Mouse (Mus musculus): ENCODE measurements at regions not wholly inside any gene's neighbourhood (a gene's known extent, or its start where the extent isn't known, plus 50 kb on each side); places are given as distances from the start of the nearest gene placed in this dataset.

- Histone ChIP-seq H3K4me3 (replicated peaks; ENCODE audit: control insufficient read depth, low read depth, low read length) (no peak overlapping the region), H3K4me1 (ENCODE audit: control insufficient read depth, insufficient read depth, low read length) (no peaks in the 10 kb centered on the region), H3K27ac (ENCODE audit: control insufficient read depth, insufficient read depth, low read depth, low read length, poor library complexity) (no peak overlapping the region)
- TF ChIP-seq POLR2A (IDR thresholded peaks at IDR 0.05; ENCODE audit: borderline replicate concordance, control insufficient read depth, low read depth, low read length): no peak
- no peak for TF ChIP-seq CTCF (IDR thresholded peaks at IDR 0.05; ENCODE audit: control insufficient read depth, insufficient read depth, low read length)
- 60% methylated on average over 6 of the region's 6 CpGs for WGBS
Observed at GRCm38 (mm10) chr9:61601911-61602310, 229.7 kb downstream of the Tle3 start.

GRCm38 (mm10) chr9:61597287-61597686 lies 225.1 kb downstream of the Tle3 start:
- WGBS: 78% methylated on average over 7 of the region's 7 CpGs
- Histone ChIP-seq H3K4me1 (ENCODE audit: control insufficient read depth, insufficient read depth, low read length) (no peaks in the 10 kb centered on the region), H3K4me3 (replicated peaks; ENCODE audit: control insufficient read depth, low read depth, low read length) (no peak overlapping the region), H3K27ac (ENCODE audit: control insufficient read depth, insufficient read depth, low read depth, low read length, poor library complexity) (no peak overlapping the region)
- no peak for TF ChIP-seq CTCF (IDR thresholded peaks at IDR 0.05; ENCODE audit: control insufficient read depth, insufficient read depth, low read length)
- TF ChIP-seq POLR2A (IDR thresholded peaks at IDR 0.05; ENCODE audit: borderline replicate concordance, control insufficient read depth, low read depth, low read length): no peak

- 78% methylated on average over 17 of the region's 17 CpGs for WGBS
- Histone ChIP-seq H3K4me1 (ENCODE audit: control insufficient read depth, insufficient read depth, low read length) (no peaks in the 10 kb centered on the region), H3K27ac (ENCODE audit: control insufficient read depth, insufficient read depth, low read depth, low read length, poor library complexity) (no peak overlapping the region), H3K4me3 (replicated peaks; ENCODE audit: control insufficient read depth, low read depth, low read length) (no peak overlapping the region)
- TF ChIP-seq CTCF (IDR thresholded peaks at IDR 0.05; ENCODE audit: control insufficient read depth, insufficient read depth, low read length) (no peak), POLR2A (IDR thresholded peaks at IDR 0.05; ENCODE audit: borderline replicate concordance, control insufficient read depth, low read depth, low read length) (no peak)
Observed at GRCm38 (mm10) chr9:61596410-61597108, 224.4 kb downstream of the Tle3 start.

DNA sequence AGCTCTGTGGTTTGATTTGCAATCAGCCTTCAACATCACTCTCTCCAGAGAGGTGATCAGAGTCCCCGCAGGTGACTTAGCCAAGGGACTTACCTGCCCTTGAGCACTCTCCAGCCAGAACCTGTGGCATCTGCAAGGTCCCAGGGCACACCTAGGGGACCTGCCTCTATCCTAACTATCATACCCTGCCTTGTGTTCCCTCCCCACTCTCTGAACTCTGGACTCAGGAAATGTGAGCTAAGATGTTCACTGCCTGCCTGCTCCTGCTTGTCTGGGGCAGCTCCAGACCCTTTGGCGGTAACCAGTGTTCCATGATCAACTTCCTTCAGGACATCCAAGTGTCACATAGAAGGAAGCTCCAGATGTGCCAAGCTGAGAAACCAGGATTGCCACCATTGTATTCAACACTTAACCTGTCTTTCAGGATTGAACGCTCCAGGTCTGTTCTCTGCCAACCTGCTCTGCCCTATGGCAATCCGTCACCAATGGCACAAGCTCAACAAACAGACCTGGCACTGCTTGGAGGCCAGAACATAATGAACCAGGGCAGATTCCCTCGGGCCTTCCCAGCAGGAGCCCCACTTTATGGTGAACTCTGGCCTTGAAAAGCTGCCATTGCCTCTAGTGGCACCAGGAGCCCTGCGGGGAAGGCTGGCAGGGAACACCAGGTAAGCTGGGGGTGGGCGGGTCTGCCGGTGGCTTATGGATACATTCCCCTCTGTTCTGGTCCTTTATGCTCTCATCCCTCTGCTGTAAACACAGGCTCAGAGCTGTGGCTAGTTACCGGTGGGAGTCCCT lies 223.2 kb downstream of the Tle3 start:
- Histone ChIP-seq H3K4me1 (ENCODE audit: control insufficient read depth, insufficient read depth, low read length) (no peaks in the 10 kb centered on the region), H3K4me3 (replicated peaks; ENCODE audit: control insufficient read depth, low read depth, low read length) (no peak overlapping the region), H3K27ac (ENCODE audit: control insufficient read depth, insufficient read depth, low read depth, low read length, poor library complexity) (no peak overlapping the region)
- 81% methylated on average over 9 of the region's 9 CpGs for WGBS
- TF ChIP-seq POLR2A (IDR thresholded peaks at IDR 0.05; ENCODE audit: borderline replicate concordance, control insufficient read depth, low read depth, low read length) (no peak), CTCF (IDR thresholded peaks at IDR 0.05; ENCODE audit: control insufficient read depth, insufficient read depth, low read length) (no peak)

GRCm38 (mm10) chr9:61593991-61594390 lies 221.8 kb downstream of the Tle3 start:
- Histone ChIP-seq H3K27ac (ENCODE audit: control insufficient read depth, insufficient read depth, low read depth, low read length, poor library complexity) (no peak overlapping the region), H3K4me1 (ENCODE audit: control insufficient read depth, insufficient read depth, low read length) (no peaks in the 10 kb centered on the region), H3K4me3 (replicated peaks; ENCODE audit: control insufficient read depth, low read depth, low read length) (no peak overlapping the region)
- WGBS: 83% methylated on average over 6 of the region's 6 CpGs
- TF ChIP-seq CTCF (IDR thresholded peaks at IDR 0.05; ENCODE audit: control insufficient read depth, insufficient read depth, low read length): no peak
- no peak for TF ChIP-seq POLR2A (IDR thresholded peaks at IDR 0.05; ENCODE audit: borderline replicate concordance, control insufficient read depth, low read depth, low read length)

- TF ChIP-seq POLR2A (IDR thresholded peaks at IDR 0.05; ENCODE audit: borderline replicate concordance, control insufficient read depth, low read depth, low read length) (no peak), CTCF (IDR thresholded peaks at IDR 0.05; ENCODE audit: control insufficient read depth, insufficient read depth, low read length) (no peak)
- WGBS: 80% methylated on average over 10 of the region's 10 CpGs
Observed at GRCm38 (mm10) chr9:61589727-61590299, 217.6 kb downstream of the Tle3 start.

DNA sequence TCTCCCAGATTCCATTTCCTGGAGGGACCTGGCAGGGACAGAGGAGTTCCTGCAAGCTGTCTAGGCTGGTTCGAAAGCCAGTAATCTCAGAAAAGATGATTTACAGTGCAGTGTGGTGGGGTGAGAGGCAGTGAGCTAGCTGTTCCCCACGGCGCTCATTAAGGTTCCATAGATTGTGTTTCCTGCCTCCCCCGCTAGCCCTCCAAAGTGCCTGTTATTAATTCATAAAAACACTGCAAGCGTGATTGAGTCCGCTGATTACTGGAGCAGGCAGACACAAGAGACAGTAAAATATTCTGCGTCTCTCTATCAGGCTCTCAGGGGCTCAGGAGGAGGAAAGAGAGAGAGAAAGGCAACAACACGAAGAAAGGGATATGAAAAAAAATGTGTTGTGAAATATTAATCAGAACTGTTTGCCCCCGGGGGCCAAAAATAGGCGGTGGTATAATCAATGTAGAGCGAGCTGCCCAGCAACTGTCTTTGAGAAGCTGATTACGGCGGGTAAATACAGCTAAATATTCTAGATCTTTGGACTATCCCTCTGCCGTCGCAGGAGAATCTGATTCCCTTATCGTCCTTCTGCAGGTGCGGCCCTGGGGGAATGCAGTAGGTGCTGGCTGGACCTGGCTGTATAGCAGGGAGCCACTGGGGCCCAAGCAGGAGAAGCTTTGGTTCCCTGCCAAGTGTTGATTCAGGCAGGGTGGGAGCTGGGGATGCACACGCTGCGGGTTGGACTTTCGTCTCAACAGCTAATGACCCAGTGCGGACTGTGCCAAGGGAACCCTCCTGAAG lies 211.3 kb downstream of the Tle3 start:
- H3K27ac ChIP-seq (ENCODE audit: control insufficient read depth, insufficient read depth, low read depth, low read length, poor library complexity): no peak overlapping the region
- no peak for TF ChIP-seq CTCF (IDR thresholded peaks at IDR 0.05; ENCODE audit: control insufficient read depth, insufficient read depth, low read length)
- no peak for TF ChIP-seq POLR2A (IDR thresholded peaks at IDR 0.05; ENCODE audit: borderline replicate concordance, control insufficient read depth, low read depth, low read length)
- WGBS: 84% methylated on average over 21 of the region's 21 CpGs
- H3K4me3 ChIP-seq (replicated peaks; ENCODE audit: control insufficient read depth, low read depth, low read length): no peak overlapping the region
- no peaks in the 10 kb centered on the region for H3K4me1 ChIP-seq (ENCODE audit: control insufficient read depth, insufficient read depth, low read length)

More at GRCm38 (mm10) chr9:61589727-61590299, 217.6 kb downstream of the Tle3 start:
- Histone ChIP-seq H3K27ac (ENCODE audit: control insufficient read depth, insufficient read depth, low read depth, low read length, poor library complexity) (no peak overlapping the region), H3K4me1 (ENCODE audit: control insufficient read depth, insufficient read depth, low read length) (no peaks in the 10 kb centered on the region), H3K4me3 (replicated peaks; ENCODE audit: control insufficient read depth, low read depth, low read length) (no peak overlapping the region)
